Mouse (Mus musculus) bone marrow macrophage, adult 2 months (primary cell): Measurements from ENCODE around the gene Gucy2f. TPM values are rescaled to one million over a fixed set of nuclear protein-coding genes. Genes with fewer than 3 reads are reported as not detected.

Experiments
- H3K27ac ChIP-seq: 2 replicates; pipeline ENCODE4 v1.5.1; 2012; ENCODE audit warnings: low read depth, low read length; ENCODE audit not compliant: insufficient read depth
- H3K4me1 ChIP-seq: 2 replicates; pipeline ENCODE4 v1.6.1; 2012; ENCODE audit warnings: low read length; ENCODE audit not compliant: control insufficient read depth, insufficient read depth
- H3K4me3 ChIP-seq: 2 replicates; pipeline ENCODE4 v1.5.1; 2012; ENCODE audit warnings: mild to moderate bottlenecking, low read length, moderate library complexity; ENCODE audit not compliant: insufficient read depth
- CTCF ChIP-seq: IDR thresholded peaks from 2 replicates; pipeline ENCODE4 v1.5.1; 2012; ENCODE audit warnings: low read depth, mild to moderate bottlenecking, low read length, moderate library complexity
- POLR2A ChIP-seq: IDR thresholded peaks from 2 replicates; pipeline ENCODE4 v1.6.1; 2012; ENCODE audit warnings: mild to moderate bottlenecking, low read depth, low read length, borderline replicate concordance
- polyA plus RNA-seq: library from polyadenylated mRNA; stranded (reverse); fragments of >200 nt; gene quantifications from 2 replicates; pipeline ENCODE4 v1.2.4, GENCODE M21; 2012; ENCODE audit not compliant: missing spikeins, insufficient read depth, insufficient read length

Gucy2f gene
- polyA plus RNA-seq, 1 experiment, result not detected

- TF ChIP-seq POLR2A (no peak), CTCF (no peak)
- Histone ChIP-seq H3K4me3 (no peak overlapping the region), H3K27ac (no peak overlapping the region), H3K4me1 (peaks cover 8% of the 10 kb centered on the region)
These were observed 2.3 kb downstream of the Gucy2f start for GRCm38 (mm10) chrX:142194420-142194819.

- Histone ChIP-seq H3K27ac (peak overlapping the region; percentile 71), H3K4me3 (no peak overlapping the region), H3K4me1 (peaks cover 10% of the 10 kb centered on the region)
- TF ChIP-seq POLR2A (no peak), CTCF (no peak)
These were observed 6.4 kb downstream of the Gucy2f start for GRCm38 (mm10) chrX:142190355-142190754.

- TF ChIP-seq POLR2A, result no peak
- TF ChIP-seq CTCF, result no peak
- peaks cover 10% of the 10 kb centered on the region for H3K4me1 ChIP-seq
These were observed 7.6 kb downstream of the Gucy2f start for GRCm38 (mm10) chrX:142189023-142189703.

GRCm38 (mm10) chrX:142182026-142182425 lies 14.7 kb downstream of the Gucy2f start:
- H3K27ac ChIP-seq, result no peak overlapping the region
- no peak overlapping the region for H3K4me3 ChIP-seq
- no peaks in the 10 kb centered on the region for H3K4me1 ChIP-seq
- no peak for TF ChIP-seq CTCF
- no peak for TF ChIP-seq POLR2A

More at GRCm38 (mm10) chrX:142189023-142189703, 7.6 kb downstream of the Gucy2f start:
- Histone ChIP-seq H3K27ac (peak overlapping the region; percentile 71), H3K4me3 (no peak overlapping the region)

GRCm38 (mm10) chrX:142176981-142177380 lies 19.8 kb downstream of the Gucy2f start:
- Histone ChIP-seq H3K4me1 (no peaks in the 10 kb centered on the region), H3K27ac (no peak overlapping the region), H3K4me3 (no peak overlapping the region)
- no peak for TF ChIP-seq POLR2A
- TF ChIP-seq CTCF, result no peak

GRCm38 (mm10) chrX:142115779-142116178 lies 81.0 kb downstream of the Gucy2f start:
- Histone ChIP-seq H3K4me1 (no peaks in the 10 kb centered on the region), H3K4me3 (no peak overlapping the region), H3K27ac (no peak overlapping the region)
- no peak for TF ChIP-seq CTCF
- TF ChIP-seq POLR2A, result no peak

GRCm38 (mm10) chrX:142111236-142111635 lies 85.5 kb downstream of the Gucy2f start:
- Histone ChIP-seq H3K4me1 (no peaks in the 10 kb centered on the region), H3K4me3 (no peak overlapping the region), H3K27ac (no peak overlapping the region)
- no peak for TF ChIP-seq CTCF
- TF ChIP-seq POLR2A, result no peak

GRCm38 (mm10) chrX:142096904-142097303 lies 99.8 kb downstream of the Gucy2f start:
- Histone ChIP-seq H3K27ac (no peak overlapping the region), H3K4me1 (no peaks in the 10 kb centered on the region), H3K4me3 (no peak overlapping the region)
- TF ChIP-seq POLR2A (no peak), CTCF (no peak)

- H3K27ac ChIP-seq, result no peak overlapping the region
- TF ChIP-seq POLR2A, result no peak
- no peak for TF ChIP-seq CTCF
- no peak overlapping the region for H3K4me3 ChIP-seq
- no peaks in the 10 kb centered on the region for H3K4me1 ChIP-seq
These were observed 101.2 kb downstream of the Gucy2f start for GRCm38 (mm10) chrX:142095579-142095978.

- H3K4me1 ChIP-seq, result no peaks in the 10 kb centered on the region
- no peak overlapping the region for H3K27ac ChIP-seq
- no peak for TF ChIP-seq CTCF
- no peak for TF ChIP-seq POLR2A
- H3K4me3 ChIP-seq, result no peak overlapping the region
These were observed 134.1 kb downstream of the Gucy2f start for GRCm38 (mm10) chrX:142062585-142062984.

Other genes starting within 250 kb of the Gucy2f start
- gene Nxt2, start 29.8 kb upstream of the Gucy2f start, polyA plus RNA-seq, result 23.7 and 25.7 TPM in 2 replicates
- not detected in 2 replicates for gene Kcne1l, start 109.4 kb upstream of the Gucy2f start, polyA plus RNA-seq
- 36.1 and 40.2 TPM in 2 replicates for gene Acsl4, start 193.6 kb upstream of the Gucy2f start, polyA plus RNA-seq